In genomic region chr11:54776367-54776701, GRCm38 (mm10) we compare ENCODE assay signal across 13 mouse cellular contexts. TPM values are rescaled to one million over a fixed set of nuclear protein-coding genes. Genes with fewer than 3 reads are reported as not detected.
A peak's percentile ranks its signal among the peaks of the same experiment; 100 is the strongest.
DNase-seq lines count a peak whose midpoint lies in the region; ATAC-seq and TF ChIP-seq lines count a peak whose summit lies in the region.
"Had no signal": no experiment of that assay in that cellular context is flagged by ENCODE, and none has a peak within 500 bp of the region (broad histone marks: within the 10 kb centered on the region; RNA-seq: fewer than 3 reads in every experiment).

No protein-coding gene starts in this region.

- no peak for TF ChIP-seq POLR2A in ES-Bruce4 (IDR thresholded peaks at IDR 0.05; ENCODE audit: insufficient read depth, low read length)

- DNase-seq in heart, adult 11 months, result peak; percentile 81
- DNase-seq in heart, adult 9 months (ENCODE audit: low spot score in 2 of 2), result no peak
- no peak for DNase-seq in intestine, embryonic 14.5 days (ENCODE audit: low spot score)
- DNase-seq: left cerebral cortex, postnatal 4 days; lung, postnatal 14 days; midbrain, embryonic 14.5 days; right cerebral cortex, postnatal 14 days had no signal

- WGBS in intestine, embryonic 14.5 days, result 77% methylated on average over 2 of the region's 2 CpGs
- WGBS in intestine, postnatal 0 days, result 69% methylated on average over 2 of the region's 2 CpGs
- WGBS in intestine, embryonic 16.5 days, result 76% methylated on average over 2 of the region's 2 CpGs
- 92% methylated on average over 2 of the region's 2 CpGs for WGBS in midbrain, embryonic 16.5 days

- H3K4me3 ChIP-seq in intestine, embryonic 14.5 days (ENCODE audit: low read depth, low read length), result no peak overlapping the region
- H3K4me3 ChIP-seq in intestine, postnatal 0 days (ENCODE audit: low read depth, low read length), result no peak overlapping the region
- no peak overlapping the region for H3K4me3 ChIP-seq in ES-Bruce4 (ENCODE audit: low read depth, low read length)
- H3K4me3 ChIP-seq in intestine, embryonic 16.5 days (ENCODE audit: low read length), result no peak overlapping the region
- no peak overlapping the region for H3K4me3 ChIP-seq in midbrain, embryonic 16.5 days (ENCODE audit: low read depth, low read length)
- H3K4me3 ChIP-seq: erythroblast, embryonic 14.5 days had no signal

- no peak overlapping the region for H3K9ac ChIP-seq in intestine, embryonic 14.5 days (ENCODE audit: low read length)
- no peak overlapping the region for H3K9ac ChIP-seq in intestine, postnatal 0 days (ENCODE audit: low read depth, low read length)
- H3K9ac ChIP-seq in ES-Bruce4 (ENCODE audit: low read depth, poor library complexity, severe bottlenecking), result 0 out of 2 replicates have a peak overlapping the region, but pooled peaks have one; percentile 17
- H3K9ac ChIP-seq in intestine, embryonic 16.5 days (ENCODE audit: low read depth, low read length), result no peak overlapping the region
- no peak overlapping the region for H3K9ac ChIP-seq in midbrain, embryonic 16.5 days (ENCODE audit: low read depth, low read length)

- no peak for ATAC-seq in intestine, embryonic 14.5 days (replicated peaks; ENCODE audit: low FRiP score, low TSS enrichment, low read depth)
- no peak for ATAC-seq in intestine, postnatal 0 days
- ATAC-seq in intestine, embryonic 16.5 days, result no peak
- ATAC-seq in midbrain, embryonic 16.5 days, result no peak
- no peak for ATAC-seq in cerebellum, adult (ENCODE audit: insufficient number of reproducible peaks, low FRiP score, low TSS enrichment)

- no peak overlapping the region for H3K4me2 ChIP-seq in intestine, embryonic 14.5 days (ENCODE audit: low read length)
- H3K4me2 ChIP-seq in intestine, postnatal 0 days (replicated peaks; ENCODE audit: low read depth), result no peak overlapping the region
- H3K4me2 ChIP-seq in intestine, embryonic 16.5 days (ENCODE audit: low read depth, low read length), result no peak overlapping the region
- H3K4me2 ChIP-seq in midbrain, embryonic 16.5 days (ENCODE audit: low read length), result no peak overlapping the region

- TF ChIP-seq EP300 in ES-Bruce4 (IDR thresholded peaks at IDR 0.05; ENCODE audit: insufficient read depth, low read depth, low read length), result no peak

- peaks cover 26% of the 10 kb centered on the region for H3K4me1 ChIP-seq in intestine, embryonic 14.5 days (replicated peaks; ENCODE audit: control insufficient read depth, insufficient read depth, low read length)
- H3K4me1 ChIP-seq in intestine, postnatal 0 days (replicated peaks; ENCODE audit: control insufficient read depth, insufficient read depth, low read length), result no peaks in the 10 kb centered on the region
- H3K4me1 ChIP-seq in ES-Bruce4 (ENCODE audit: control insufficient read depth, insufficient read depth, low read length), result no peaks in the 10 kb centered on the region
- peaks cover 16% of the 10 kb centered on the region for H3K4me1 ChIP-seq in intestine, embryonic 16.5 days (ENCODE audit: control insufficient read depth, insufficient read depth, low read length)
- H3K4me1 ChIP-seq in midbrain, embryonic 16.5 days (ENCODE audit: control insufficient read depth, insufficient read depth, low read length), result peaks cover 20% of the 10 kb centered on the region

- H3K9me3 ChIP-seq in intestine, embryonic 14.5 days (ENCODE audit: control insufficient read depth, low read length), result no peaks in the 10 kb centered on the region
- H3K9me3 ChIP-seq in intestine, postnatal 0 days (ENCODE audit: control insufficient read depth), result no peaks in the 10 kb centered on the region
- H3K9me3 ChIP-seq in ES-Bruce4 (replicated peaks; ENCODE audit: control insufficient read depth, insufficient read depth, low read length, poor library complexity, severe bottlenecking), result no peaks in the 10 kb centered on the region
- no peaks in the 10 kb centered on the region for H3K9me3 ChIP-seq in intestine, embryonic 16.5 days (ENCODE audit: control insufficient read depth, low read length)
- H3K9me3 ChIP-seq in midbrain, embryonic 16.5 days (replicated peaks; ENCODE audit: control insufficient read depth, low read length, poor library complexity, severe bottlenecking), result no peaks in the 10 kb centered on the region

- no peaks in the 10 kb centered on the region for H3K27me3 ChIP-seq in intestine, embryonic 14.5 days (replicated peaks; ENCODE audit: control insufficient read depth, insufficient read depth, low read length)
- H3K27me3 ChIP-seq in intestine, postnatal 0 days (replicated peaks; ENCODE audit: control insufficient read depth, insufficient read depth, low read length), result no peaks in the 10 kb centered on the region
- H3K27me3 ChIP-seq in ES-Bruce4 (ENCODE audit: control insufficient read depth, insufficient read depth, low read length, poor library complexity, severe bottlenecking), result no peaks in the 10 kb centered on the region
- H3K27me3 ChIP-seq in intestine, embryonic 16.5 days (replicated peaks; ENCODE audit: control insufficient read depth, insufficient read depth, low read length), result no peaks in the 10 kb centered on the region
- H3K27me3 ChIP-seq in midbrain, embryonic 16.5 days (ENCODE audit: control insufficient read depth, insufficient read depth, low read depth, low read length), result no peaks in the 10 kb centered on the region

- no peaks in the 10 kb centered on the region for H3K36me3 ChIP-seq in intestine, embryonic 14.5 days (ENCODE audit: control insufficient read depth, insufficient read depth, low read length)
- no peaks in the 10 kb centered on the region; the same call in 1 of the 2 replicates for H3K36me3 ChIP-seq in intestine, postnatal 0 days (ENCODE audit: control insufficient read depth, insufficient read depth)
- H3K36me3 ChIP-seq in ES-Bruce4 (ENCODE audit: control insufficient read depth, insufficient read depth, low read length, poor library complexity, severe bottlenecking), result no peaks in the 10 kb centered on the region; the same call in 1 of the 2 replicates
- H3K36me3 ChIP-seq in intestine, embryonic 16.5 days (ENCODE audit: control insufficient read depth, insufficient read depth, low read length), result no peaks in the 10 kb centered on the region
- no peaks in the 10 kb centered on the region for H3K36me3 ChIP-seq in midbrain, embryonic 16.5 days (ENCODE audit: control insufficient read depth, insufficient read depth, low read length)

- peak overlapping the region; percentile 36; the same call in 1 of the 2 replicates for H3K27ac ChIP-seq in intestine, embryonic 14.5 days (ENCODE audit: low read depth)
- H3K27ac ChIP-seq in intestine, postnatal 0 days (ENCODE audit: low read depth, low read length), result no peak overlapping the region
- H3K27ac ChIP-seq in ES-Bruce4 (ENCODE audit: insufficient read depth, low read length), result no peak overlapping the region
- H3K27ac ChIP-seq in intestine, embryonic 16.5 days (ENCODE audit: low read length), result peak overlapping the region; percentile 67; the same call in 1 of the 2 replicates
- H3K27ac ChIP-seq in midbrain, embryonic 16.5 days (ENCODE audit: low read length), result no peak overlapping the region

- no peak for TF ChIP-seq CTCF in intestine, postnatal 0 days (IDR thresholded peaks at IDR 0.05; ENCODE audit: low read depth)
- TF ChIP-seq CTCF in ES-Bruce4 (IDR thresholded peaks at IDR 0.05; ENCODE audit: low read depth, low read length), result no peak

RNA-seq across cellular contexts. Expression of gene Cdc42se2, which starts 11.1 kb away (rescaled TPM):
- 81.5 and 94.9 TPM in 2 replicates for polyA plus RNA-seq in intestine, embryonic 14.5 days (2014; fragmentation: Nextera tagmentation; extraction: Ambion mirVana)
- 58.8 and 63.5 TPM in 2 replicates for polyA plus RNA-seq in intestine, postnatal 0 days (2015; fragmentation: Nextera tagmentation; extraction: Ambion mirVana)
- 62.4 and 69.7 TPM in 2 replicates for polyA plus RNA-seq in ES-Bruce4 (2011; ENCODE audit: insufficient read depth, insufficient read length, low read depth, missing spikeins)
- 70.0 and 72.9 TPM in 2 replicates for polyA plus RNA-seq in intestine, embryonic 16.5 days (2015; fragmentation: Nextera tagmentation; extraction: Ambion mirVana)
- 144 and 153 TPM in 2 replicates for polyA plus RNA-seq in midbrain, embryonic 16.5 days (2015; fragmentation: Nextera tagmentation; extraction: Ambion mirVana)

Comparison
In these comparisons a context has a peak if more than half of its experiments do, and no peak if none do; other contexts are left out.
1. H3K27ac ChIP-seq: peak in intestine, embryonic 14.5 days (single experiment) and intestine, embryonic 16.5 days (single experiment); none in intestine, postnatal 0 days (single experiment), ES-Bruce4 (single experiment) and midbrain, embryonic 16.5 days (single experiment).